Mouse (Mus musculus): ENCODE results near the gene Stim1. TPM values are rescaled to one million over a fixed set of nuclear protein-coding genes. Genes with fewer than 3 reads are reported as not detected.
"Not testable (repeated sequence)": the region's sequence is repeated elsewhere in the genome, so short reads cannot be mapped to it uniquely, and the experiment has no call there.

Gene Stim1
- polyA plus RNA-seq, 1 experiment from 2014 or later: 32.9 TPM

DNA sequence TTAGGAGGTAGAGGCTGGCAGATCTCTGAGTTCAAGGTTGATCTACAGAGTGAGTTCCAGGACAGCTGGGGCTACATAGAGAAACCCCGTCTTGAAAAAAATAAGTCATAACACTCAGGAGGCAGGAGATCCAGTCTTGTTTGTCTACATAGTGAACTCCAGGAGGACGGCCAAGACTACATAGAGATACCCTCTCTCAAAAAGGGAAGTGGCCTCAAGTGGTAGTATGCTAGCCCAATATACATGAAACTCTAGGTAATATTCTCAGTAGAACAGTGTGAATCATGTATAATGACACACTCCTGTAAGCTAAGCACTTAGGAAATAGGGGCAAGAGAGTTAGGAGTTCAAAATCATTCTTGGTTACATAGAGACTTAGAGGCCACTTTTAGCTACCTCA, 126.3 kb downstream of the Stim1 start:
- H3K4me3 ChIP-seq (ENCODE audit: inconsistent target): no peak overlapping the region
- H3K27ac ChIP-seq: no peak overlapping the region
- no peaks in the 10 kb centered on the region for H3K79me2 ChIP-seq (ENCODE audit: inconsistent target)
- H3K36me3 ChIP-seq (ENCODE audit: inconsistent target): no peaks in the 10 kb centered on the region
- WGBS (ENCODE audit: missing documents): 73% methylated on average over 2 of the region's 2 CpGs

DNA sequence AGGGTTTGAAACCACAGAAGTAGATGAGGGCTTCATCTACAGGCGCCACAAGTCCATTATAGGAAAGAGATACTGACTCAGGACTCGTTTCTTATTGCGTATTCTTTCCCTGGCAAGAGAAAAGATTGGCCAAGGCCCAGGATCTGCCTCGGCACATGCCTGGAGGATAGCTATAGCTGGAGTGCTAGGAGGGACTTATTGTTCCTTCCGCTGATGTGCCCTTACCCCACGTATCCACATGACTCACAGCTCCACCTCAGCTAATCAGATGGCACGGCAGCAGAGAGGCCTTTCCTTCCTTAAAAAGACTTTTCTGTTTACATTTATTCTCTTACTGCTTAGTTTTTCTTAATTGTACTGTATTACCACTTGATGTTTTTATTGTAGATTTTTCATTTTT, 128.3 kb downstream of the Stim1 start:
- WGBS (ENCODE audit: missing documents): 70% methylated on average over 7 of the region's 7 CpGs
- no peak overlapping the region for H3K4me3 ChIP-seq (ENCODE audit: inconsistent target)

DNA sequence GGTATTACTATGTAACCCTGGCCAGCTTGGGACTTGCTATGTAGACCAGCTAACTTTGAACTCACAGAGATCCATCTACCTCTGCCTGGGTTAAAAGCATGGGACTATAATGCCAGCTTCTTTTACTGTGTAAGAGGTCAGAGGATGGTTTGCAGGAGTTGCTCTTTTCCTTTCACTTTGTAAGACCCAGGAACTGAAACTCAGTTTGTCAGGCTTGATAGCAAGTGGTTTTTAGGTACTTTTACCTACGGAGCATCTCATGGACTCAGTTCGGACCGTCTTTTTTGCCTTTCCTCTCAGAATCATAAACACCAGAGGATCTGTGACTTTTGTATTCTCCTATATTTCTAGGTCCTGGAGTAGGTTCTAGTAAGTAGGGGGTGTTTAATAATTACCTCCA, 128.7 kb downstream of the Stim1 start:
- no peaks in the 10 kb centered on the region for H3K36me3 ChIP-seq (ENCODE audit: inconsistent target)
- no peak overlapping the region for H3K4me3 ChIP-seq (ENCODE audit: inconsistent target)
- H3K27ac ChIP-seq: no peak overlapping the region
- WGBS (ENCODE audit: missing documents): 83% methylated on average over 3 of the region's 3 CpGs
- H3K79me2 ChIP-seq (ENCODE audit: inconsistent target): no peaks in the 10 kb centered on the region

More for the DNA sequence above, 128.3 kb downstream of the Stim1 start:
- no peak overlapping the region for H3K27ac ChIP-seq
- no peaks in the 10 kb centered on the region for H3K36me3 ChIP-seq (ENCODE audit: inconsistent target)
- no peaks in the 10 kb centered on the region for H3K79me2 ChIP-seq (ENCODE audit: inconsistent target)

DNA sequence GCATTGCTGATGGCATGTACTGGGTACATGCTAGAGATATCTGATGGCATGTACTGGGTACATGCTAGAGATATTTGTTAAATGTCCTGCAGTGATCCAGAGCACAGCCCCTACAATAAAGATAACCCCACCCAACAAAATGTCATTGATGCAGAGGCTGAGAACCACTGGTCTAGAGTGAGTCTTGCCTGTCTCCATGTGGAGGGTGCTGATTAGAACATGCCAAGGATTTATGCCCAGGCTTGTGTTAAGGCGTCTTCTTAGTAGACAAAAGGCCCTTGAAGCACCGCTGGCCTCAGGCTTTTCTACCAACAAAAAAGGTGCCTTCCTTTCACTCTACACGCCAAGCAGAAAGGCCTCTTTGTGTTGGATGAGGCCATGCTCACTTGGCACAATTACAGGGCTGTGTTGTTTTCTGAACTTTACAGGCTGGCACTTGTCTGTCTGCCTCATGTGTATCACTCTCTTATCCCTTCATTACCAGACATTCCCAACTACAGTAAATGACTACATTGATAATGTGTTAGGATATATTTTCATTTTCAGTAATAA, 131.7 kb downstream of the Stim1 start:
- no peaks in the 10 kb centered on the region for H3K36me3 ChIP-seq (ENCODE audit: inconsistent target)
- H3K79me2 ChIP-seq (ENCODE audit: inconsistent target): no peaks in the 10 kb centered on the region
- no peak overlapping the region for H3K27ac ChIP-seq
- WGBS (ENCODE audit: missing documents): 94% methylated on average over 3 of the region's 3 CpGs
- H3K4me3 ChIP-seq (ENCODE audit: inconsistent target): no peak overlapping the region

DNA sequence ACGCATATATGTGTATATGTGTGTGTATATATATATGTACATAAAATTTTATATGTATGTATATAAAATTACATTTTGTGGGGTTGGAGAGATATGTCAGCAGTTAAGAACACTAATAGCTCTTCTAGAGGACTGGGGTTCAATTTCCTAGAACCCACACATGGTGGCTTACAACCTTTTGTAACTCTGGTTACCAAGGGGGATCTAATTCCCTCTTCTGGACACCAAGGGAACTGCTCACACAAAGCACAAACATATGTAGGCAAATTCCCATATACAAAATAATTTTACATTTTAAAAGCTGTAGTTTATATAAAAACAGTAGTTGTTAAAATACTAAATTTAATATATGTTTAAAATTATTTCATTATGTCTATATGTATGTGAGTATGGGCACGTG, 136.5 kb downstream of the Stim1 start:
- H3K36me3 ChIP-seq (ENCODE audit: inconsistent target): no peaks in the 10 kb centered on the region
- H3K27ac ChIP-seq: no peak overlapping the region
- H3K4me3 ChIP-seq (ENCODE audit: inconsistent target): no peak overlapping the region
- H3K79me2 ChIP-seq (ENCODE audit: inconsistent target): no peaks in the 10 kb centered on the region
- WGBS (ENCODE audit: missing documents): 100% methylated on average over 1 of the region's 2 CpGs

DNA sequence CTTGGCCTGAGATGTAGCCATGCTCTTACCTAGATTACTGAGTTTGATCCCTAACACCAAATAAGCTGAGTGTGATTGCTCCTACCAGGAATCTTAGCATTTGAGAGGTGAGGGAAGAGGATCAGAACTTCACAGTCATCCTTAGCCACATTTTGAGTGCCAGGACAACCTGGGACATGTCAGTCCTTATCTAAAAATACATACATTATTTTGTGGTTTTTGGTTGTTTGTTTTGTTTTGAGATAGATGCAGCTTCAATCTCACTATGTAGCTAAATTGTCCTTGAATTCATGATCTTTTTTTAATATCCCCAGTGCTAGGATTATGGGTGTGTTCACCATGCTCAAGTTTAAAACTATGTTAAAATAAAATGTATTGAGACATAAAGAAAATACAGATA, 139.8 kb downstream of the Stim1 start:
- Histone ChIP-seq H3K36me3 (ENCODE audit: inconsistent target) (no peaks in the 10 kb centered on the region; the same call in 1 of the 2 replicates), H3K4me3 (ENCODE audit: inconsistent target) (no peak overlapping the region), H3K79me2 (ENCODE audit: inconsistent target) (no peaks in the 10 kb centered on the region), H3K27ac (no peak overlapping the region)

DNA sequence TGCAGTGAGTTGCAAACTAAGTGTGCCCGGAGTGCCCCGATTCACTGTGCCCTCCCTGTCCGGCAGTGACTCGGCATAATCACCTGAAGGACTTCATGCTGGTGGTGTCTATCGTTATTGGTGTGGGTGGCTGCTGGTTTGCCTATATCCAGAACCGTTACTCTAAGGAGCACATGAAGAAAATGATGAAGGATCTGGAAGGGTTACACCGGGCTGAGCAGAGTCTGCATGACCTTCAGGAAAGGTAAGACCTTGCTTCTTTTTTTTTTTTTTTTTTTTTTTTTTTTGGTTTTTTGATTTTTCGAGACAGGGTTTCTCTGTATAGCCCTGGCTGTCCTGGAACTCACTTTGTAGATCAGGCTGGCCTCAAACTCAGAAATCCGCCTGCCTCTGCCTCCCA, 147.7 kb downstream of the Stim1 start:
- H3K79me2 ChIP-seq (ENCODE audit: inconsistent target); H3K36me3 ChIP-seq (ENCODE audit: inconsistent target); H3K4me3 ChIP-seq (ENCODE audit: inconsistent target); H3K27ac ChIP-seq: not testable (repeated sequence)
- WGBS (ENCODE audit: missing documents): 88% methylated on average over 7 of the region's 9 CpGs

DNA sequence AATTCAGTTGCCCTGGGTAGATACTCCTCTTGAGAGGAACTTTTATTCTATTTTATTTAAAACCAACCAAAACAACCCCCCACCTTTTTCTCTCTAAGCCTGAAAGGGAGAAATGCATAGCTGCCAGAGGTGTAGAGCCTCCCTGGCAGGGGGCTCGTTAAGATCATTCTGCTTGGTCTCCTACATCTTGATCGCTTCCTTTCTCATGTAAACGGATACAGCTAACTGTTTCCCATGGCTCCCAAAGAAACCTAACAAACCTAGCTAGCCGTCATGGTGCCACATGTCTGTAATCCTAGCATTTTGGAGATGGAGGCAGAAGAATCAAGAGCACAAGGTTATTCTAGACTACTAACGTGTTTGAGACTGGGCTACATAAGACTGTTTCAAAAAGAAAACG, 148.2 kb downstream of the Stim1 start:
- 97% methylated on average over 6 of the region's 6 CpGs for WGBS (ENCODE audit: missing documents)
- Histone ChIP-seq H3K4me3 (ENCODE audit: inconsistent target) (no peak overlapping the region), H3K36me3 (ENCODE audit: inconsistent target) (no peaks in the 10 kb centered on the region; the same call in 1 of the 2 replicates), H3K79me2 (ENCODE audit: inconsistent target) (no peaks in the 10 kb centered on the region), H3K27ac (no peak overlapping the region)

DNA sequence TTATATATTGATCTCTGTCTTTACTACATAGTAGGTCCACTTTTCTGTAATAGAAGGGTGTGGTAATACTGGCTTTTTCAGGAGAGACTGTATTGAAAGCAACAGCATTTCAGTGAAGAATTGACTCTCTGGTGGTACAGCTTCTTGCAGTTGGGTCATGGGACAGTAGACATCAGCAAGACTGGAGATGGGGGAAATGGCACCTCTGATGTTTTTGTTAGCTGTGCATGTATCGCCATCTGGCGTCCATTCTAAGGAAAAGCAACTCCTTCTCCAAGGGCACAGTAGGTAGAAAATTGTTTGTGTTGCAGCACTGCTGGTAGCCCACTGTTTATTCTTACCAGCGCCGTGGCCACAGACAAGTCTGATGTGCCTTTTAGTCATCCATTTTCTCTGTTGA, 149.8 kb downstream of the Stim1 start:
- WGBS (ENCODE audit: missing documents): 1% methylated on average over 4 of the region's 4 CpGs
- Histone ChIP-seq H3K79me2 (ENCODE audit: inconsistent target) (no peaks in the 10 kb centered on the region), H3K36me3 (ENCODE audit: inconsistent target) (no peaks in the 10 kb centered on the region), H3K4me3 (ENCODE audit: inconsistent target) (no peak overlapping the region), H3K27ac (no peak overlapping the region)

DNA sequence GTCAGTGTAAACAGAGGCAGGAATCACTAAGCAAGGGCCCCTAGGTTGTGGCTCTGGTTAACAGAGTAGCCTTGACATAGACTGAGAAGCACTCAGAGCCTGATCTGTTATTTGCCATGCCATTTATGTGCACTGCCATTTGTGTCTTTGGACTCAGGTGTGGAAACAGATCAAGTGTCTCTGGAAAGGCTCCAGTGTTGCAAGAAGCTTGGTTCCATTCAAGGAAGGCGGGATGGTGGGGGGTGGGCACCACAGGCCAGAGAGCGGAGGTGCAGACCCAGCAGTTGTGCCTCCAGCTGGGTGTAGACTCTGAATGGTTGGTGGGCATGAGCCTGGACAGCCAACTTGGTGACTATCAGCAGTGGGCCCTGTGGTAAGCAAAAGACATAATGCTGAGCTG, 154.4 kb downstream of the Stim1 start:
- no peaks in the 10 kb centered on the region for H3K79me2 ChIP-seq (ENCODE audit: inconsistent target)
- no peak overlapping the region for H3K4me3 ChIP-seq (ENCODE audit: inconsistent target)
- no peak overlapping the region for H3K27ac ChIP-seq
- no peaks in the 10 kb centered on the region for H3K36me3 ChIP-seq (ENCODE audit: inconsistent target)
- WGBS (ENCODE audit: missing documents): 100% methylated on average over 2 of the region's 2 CpGs

DNA sequence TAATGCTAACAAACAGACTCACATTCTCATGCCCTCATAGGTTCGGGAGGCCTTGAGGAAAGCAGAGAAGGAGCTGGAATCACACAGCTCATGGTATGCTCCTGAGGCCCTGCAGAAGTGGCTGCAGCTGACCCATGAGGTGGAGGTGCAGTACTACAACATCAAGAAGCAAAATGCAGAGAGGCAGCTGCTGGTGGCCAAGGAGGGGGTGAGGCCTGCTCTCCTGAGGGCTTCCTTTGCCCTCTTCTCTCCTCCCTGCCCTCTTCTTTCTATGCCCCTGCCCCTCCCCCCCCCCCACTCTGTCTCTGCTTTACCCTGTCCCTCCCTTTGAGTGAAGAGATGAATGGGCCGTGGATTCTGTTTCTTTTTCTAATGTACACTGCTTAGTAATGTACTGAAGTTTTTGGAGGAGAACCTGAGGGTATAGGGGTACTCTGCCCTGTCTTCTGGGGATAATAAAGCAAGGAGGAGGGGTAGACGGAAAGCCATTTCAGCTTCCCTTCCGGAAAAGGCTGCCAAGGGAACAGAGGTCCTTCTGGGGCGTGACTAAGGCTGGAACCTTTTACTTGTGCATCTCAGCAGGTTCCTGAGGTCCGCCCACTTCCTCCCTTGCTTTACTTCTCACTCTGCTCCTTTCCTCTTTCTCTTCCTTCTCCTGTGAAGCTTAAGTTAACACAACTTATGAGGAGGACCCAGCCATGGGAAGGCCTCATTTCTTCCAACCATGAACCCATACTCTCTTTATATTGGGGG, 158.5 kb downstream of the Stim1 start:
- H3K27ac ChIP-seq: peak overlapping the region; percentile 85
- no peaks in the 10 kb centered on the region for H3K36me3 ChIP-seq (ENCODE audit: inconsistent target)
- WGBS (ENCODE audit: missing documents): 5% methylated on average over 6 of the region's 6 CpGs
- H3K79me2 ChIP-seq (ENCODE audit: inconsistent target): no peaks in the 10 kb centered on the region
- no peak overlapping the region for H3K4me3 ChIP-seq (ENCODE audit: inconsistent target)

DNA sequence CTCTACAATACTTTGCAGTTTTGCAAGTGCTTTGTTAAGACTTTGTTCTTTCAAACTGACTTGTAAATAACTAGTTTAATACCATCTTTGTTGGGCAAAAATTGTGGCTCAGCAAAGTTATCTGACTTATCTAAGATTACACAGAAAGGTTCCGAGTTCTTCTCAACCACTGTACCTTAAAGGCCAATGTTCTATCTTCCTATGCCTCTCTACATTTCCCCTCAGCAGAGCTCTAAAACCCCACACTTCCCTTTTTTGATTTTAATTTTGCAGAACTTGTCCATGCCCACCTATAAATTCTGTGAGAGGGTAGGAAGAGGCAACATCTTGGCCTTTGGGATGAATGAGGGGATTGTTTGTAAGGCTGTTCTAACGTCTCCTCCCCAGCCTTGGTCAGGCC, 166.7 kb downstream of the Stim1 start:
- H3K36me3 ChIP-seq (ENCODE audit: inconsistent target): peaks cover 8% of the 10 kb centered on the region; the same call in 1 of the 2 replicates
- H3K4me3 ChIP-seq (ENCODE audit: inconsistent target): no peak overlapping the region
- WGBS (ENCODE audit: missing documents): 26% methylated on average over 2 of the region's 2 CpGs

DNA sequence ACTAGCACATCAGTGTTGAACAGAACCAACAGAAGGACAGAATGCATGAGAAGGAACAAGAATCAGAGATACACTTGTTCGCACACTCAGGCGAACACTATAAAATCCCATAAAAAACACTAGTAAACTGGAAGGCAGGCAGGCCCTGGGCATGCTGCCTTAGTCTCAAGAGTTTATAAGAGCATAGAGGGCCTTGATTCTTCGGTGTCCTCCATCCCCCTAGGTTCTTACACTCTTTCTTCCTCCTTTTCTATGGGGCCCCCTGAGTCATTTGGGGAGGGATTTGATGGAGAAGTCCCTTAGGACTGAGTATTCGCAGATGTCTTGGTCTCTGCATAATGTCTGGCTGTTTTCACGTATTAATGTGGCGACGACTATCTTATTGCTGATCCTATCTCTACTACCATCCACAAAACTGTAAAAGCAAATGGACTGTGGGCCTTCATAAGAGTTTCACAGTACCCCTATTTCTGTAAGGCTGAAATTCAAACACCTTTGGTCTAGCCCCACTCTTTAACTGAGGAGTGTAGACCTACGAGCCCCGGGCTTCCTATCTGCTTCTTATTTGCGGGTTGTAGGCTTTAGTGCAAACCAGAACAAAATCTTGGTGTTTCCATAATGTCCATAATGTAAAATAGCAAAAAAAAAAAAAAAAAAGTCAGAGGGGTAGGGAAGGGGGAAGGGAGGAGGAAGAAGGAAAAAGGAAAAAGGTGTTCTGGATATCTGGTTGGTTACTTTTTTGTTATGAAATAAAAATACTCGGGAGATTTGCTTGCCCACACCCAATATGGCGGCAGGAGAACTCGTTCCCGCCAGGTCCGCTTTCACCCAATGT, 173.4 kb downstream of the Stim1 start:
- Histone ChIP-seq H3K4me3 (ENCODE audit: inconsistent target) (peak overlapping the region; percentile 79; the same call in 1 of the 2 replicates), H3K36me3 (ENCODE audit: inconsistent target) (peaks cover under 1% of the 10 kb centered on the region; the same call in 1 of the 2 replicates), H3K27ac (peak overlapping the region; percentile 76), H3K79me2 (ENCODE audit: inconsistent target) (peaks cover 36% of the 10 kb centered on the region)
- WGBS (ENCODE audit: missing documents): 57% methylated on average over 15 of the region's 15 CpGs

More for the DNA sequence above, 166.7 kb downstream of the Stim1 start:
- Histone ChIP-seq H3K79me2 (ENCODE audit: inconsistent target) (no peaks in the 10 kb centered on the region), H3K27ac (no peak overlapping the region)

DNA sequence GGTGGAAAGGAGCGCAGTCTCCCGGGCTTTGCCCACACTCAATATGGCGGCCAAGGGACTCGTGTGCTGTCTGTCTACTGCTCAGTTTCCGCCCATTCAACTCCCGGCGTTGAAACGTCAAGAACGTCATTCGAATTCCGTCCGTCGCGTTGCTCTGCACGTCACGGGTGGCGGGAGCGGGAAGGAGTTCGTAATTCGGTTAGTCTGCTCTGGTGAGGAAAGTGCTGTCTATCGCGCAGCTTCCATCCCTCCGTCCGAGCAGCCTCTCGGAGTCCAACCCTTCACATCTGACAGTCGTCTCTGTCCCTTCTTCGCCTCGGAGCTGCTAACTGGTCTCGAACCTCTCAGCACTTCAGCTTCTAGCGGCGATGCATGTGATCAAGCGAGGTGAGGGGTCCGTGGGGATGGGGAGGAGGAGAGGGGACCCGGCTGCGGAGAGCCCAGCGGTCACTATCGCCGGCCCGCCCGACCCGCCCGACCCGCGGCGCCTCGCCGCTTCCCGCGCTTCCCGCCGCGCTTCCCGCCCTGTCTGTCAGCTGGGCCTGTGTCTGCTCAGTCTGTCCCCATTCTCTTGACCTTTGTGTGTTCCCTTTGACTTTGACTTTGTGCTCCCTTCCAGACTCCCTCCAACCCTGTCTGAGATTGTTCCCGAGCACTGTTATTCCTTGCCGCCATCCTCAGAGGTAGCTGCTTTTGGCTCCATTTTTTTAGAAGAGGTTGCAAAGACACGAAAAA, 174.2 kb downstream of the Stim1 start, which contains the start of gene Rrm1:
TSS of gene Rrm1 (plus strand) at position 39 of the 735 bp plus-strand sequence.
- under 1% methylated on average over 50 of the region's 56 CpGs for WGBS (ENCODE audit: missing documents)
- H3K36me3 ChIP-seq (ENCODE audit: inconsistent target): no peaks in the 10 kb centered on the region
- peak within 1 kb of the TSS; percentile 79 for H3K4me3 ChIP-seq (ENCODE audit: inconsistent target)
- H3K79me2 ChIP-seq (ENCODE audit: inconsistent target): peaks cover 38% of the 10 kb centered on the region
- H3K27ac ChIP-seq: peak within 1 kb of the TSS; percentile 76

Measured in macrophage (primary cell).